Mouse (Mus musculus): ENCODE data around the gene Sypl.

Sypl gene

GRCm38 (mm10) chr12:32953596-32954215 is at the start of gene Sypl:
Sypl (plus strand) TSS chr12:32953891.
- DNase-seq: peak; percentile 98

GRCm38 (mm10) chr12:32909686-32910085 is 44.0 kb upstream of the Sypl start:
- DNase-seq: no peak

- peak; percentile 92 for DNase-seq
These were observed 43.6 kb upstream of the Sypl start for GRCm38 (mm10) chr12:32910092-32910491.

GRCm38 (mm10) chr12:32910560-32911194 is 43.0 kb upstream of the Sypl start:
- DNase-seq: peak; percentile 86

- DNase-seq: no peak
These were observed 42.1 kb upstream of the Sypl start for GRCm38 (mm10) chr12:32911569-32911968.

- DNase-seq: no peak
These were observed 40.9 kb upstream of the Sypl start for GRCm38 (mm10) chr12:32912772-32913171.

GRCm38 (mm10) chr12:32918683-32919082 is 35.0 kb upstream of the Sypl start:
- no peak for DNase-seq

- DNase-seq: no peak
These were observed 34.6 kb upstream of the Sypl start for GRCm38 (mm10) chr12:32919091-32919490.

- DNase-seq: no peak
These were observed 34.2 kb upstream of the Sypl start for GRCm38 (mm10) chr12:32919527-32919926.

GRCm38 (mm10) chr12:32920185-32920788 is 33.4 kb upstream of the Sypl start:
- DNase-seq: peak; percentile 65

GRCm38 (mm10) chr12:32921071-32921470 is 32.6 kb upstream of the Sypl start:
- DNase-seq: no peak

GRCm38 (mm10) chr12:32921532-32922131 is 32.1 kb upstream of the Sypl start:
- DNase-seq: no peak

- no peak for DNase-seq
These were observed 29.4 kb upstream of the Sypl start for GRCm38 (mm10) chr12:32924245-32924644.

- peak; percentile 36 for DNase-seq
These were observed 27.1 kb upstream of the Sypl start for GRCm38 (mm10) chr12:32926331-32927172.

GRCm38 (mm10) chr12:32927231-32927835 is 26.4 kb upstream of the Sypl start:
- no peak for DNase-seq

- DNase-seq: no peak
These were observed 25.5 kb upstream of the Sypl start for GRCm38 (mm10) chr12:32928180-32928579.

- no peak for DNase-seq
These were observed 23.7 kb upstream of the Sypl start for GRCm38 (mm10) chr12:32929831-32930513.

GRCm38 (mm10) chr12:32930566-32930965 is 23.1 kb upstream of the Sypl start:
- DNase-seq: no peak

GRCm38 (mm10) chr12:32936246-32936946 is 17.3 kb upstream of the Sypl start:
- no peak for DNase-seq

GRCm38 (mm10) chr12:32941141-32941540 is 12.6 kb upstream of the Sypl start:
- no peak for DNase-seq

- DNase-seq: no peak
These were observed 10.3 kb upstream of the Sypl start for GRCm38 (mm10) chr12:32943347-32943746.

Data from embryo, embryonic 11 days (tissue).